Mouse (Mus musculus) kidney, adult 2 months (tissue): ENCODE measurements around the gene Aplnr. TPM values are rescaled to one million over a fixed set of nuclear protein-coding genes. Genes with fewer than 3 reads are reported as not detected.
A peak's percentile ranks its signal among the peaks of the same experiment; 100 is the strongest.

ENCODE experiments used
- DNase-seq: peaks from one replicate; pipeline ENCODE4 v3.0.0; 2021
- H3K27ac ChIP-seq: fragments of 200-500 bp; 2 replicates; pipeline ENCODE4 v1.5.1; 2012; ENCODE audit warnings: low read depth, low read length, control low read depth, inconsistent platforms; ENCODE audit not compliant: insufficient read depth
- H3K27me3 ChIP-seq: fragments of 200-500 bp; replicated peaks from 2 replicates; pipeline ENCODE4 v1.6.1; 2012; ENCODE audit warnings: mild to moderate bottlenecking, moderate library complexity, low read length, inconsistent platforms; ENCODE audit not compliant: control insufficient read depth, insufficient read depth
- H3K36me3 ChIP-seq: fragments of 200-500 bp; 2 replicates; pipeline ENCODE4 v1.6.1; 2012; ENCODE audit warnings: mild to moderate bottlenecking, moderate library complexity, low read length, inconsistent platforms; ENCODE audit not compliant: control insufficient read depth, insufficient read depth
- H3K4me1 ChIP-seq: fragments of 200-500 bp; 2 replicates; pipeline ENCODE4 v1.6.1; 2011; ENCODE audit warnings: low read length; ENCODE audit not compliant: control insufficient read depth, insufficient read depth
- H3K4me3 ChIP-seq: fragments of 200-500 bp; 2 replicates; pipeline ENCODE4 v1.5.1; 2011; ENCODE audit warnings: mild to moderate bottlenecking, low read depth, low read length, control low read depth; ENCODE audit not compliant: insufficient read depth
- CTCF ChIP-seq: fragments of 200-500 bp; conservative IDR thresholded peaks from 2 replicates; pipeline ENCODE4 v1.5.1; 2011; ENCODE audit warnings: low read depth, mild to moderate bottlenecking, control low read depth, low read length, moderate library complexity, mixed read lengths; ENCODE audit not compliant: insufficient read depth, insufficient read length
- POLR2A ChIP-seq: fragments of 200-500 bp; IDR thresholded peaks from one replicate; pipeline ENCODE4 v1.6.1; 2011; ENCODE audit warnings: low read depth, low read length, control low read depth
- WGBS: fragments of 180-500 bp; shearing (Covaris S2); methylation state at CpG from one replicate; pipeline ENCODE4 v1.1.7; 2018; 5-methylcytosine and 5-hydroxymethylcytosine counted together
- polyA plus RNA-seq: library from polyadenylated mRNA; depleted of rRNA; stranded (reverse); fragments of >200 nt; gene quantifications from 2 replicates; pipeline ENCODE4 v1.2.3, GENCODE M21; 2012

The Aplnr gene
- polyA plus RNA-seq, 1 experiment: 16.6 TPM

- DNase-seq: no peak
- TF ChIP-seq POLR2A (no peak), CTCF (no peak)
- 86% methylated on average over 1 of the region's 1 CpGs for WGBS
- no peaks in the 10 kb centered on the region for H3K4me1 ChIP-seq
- H3K36me3 ChIP-seq: no peaks in the 10 kb centered on the region
- no peak overlapping the region for H3K27ac ChIP-seq
- H3K27me3 ChIP-seq: no peaks in the 10 kb centered on the region
- no peak overlapping the region for H3K4me3 ChIP-seq
These were observed 14.3 kb downstream of the Aplnr start for GRCm38 (mm10) chr2:85150373-85150772.

DNA sequence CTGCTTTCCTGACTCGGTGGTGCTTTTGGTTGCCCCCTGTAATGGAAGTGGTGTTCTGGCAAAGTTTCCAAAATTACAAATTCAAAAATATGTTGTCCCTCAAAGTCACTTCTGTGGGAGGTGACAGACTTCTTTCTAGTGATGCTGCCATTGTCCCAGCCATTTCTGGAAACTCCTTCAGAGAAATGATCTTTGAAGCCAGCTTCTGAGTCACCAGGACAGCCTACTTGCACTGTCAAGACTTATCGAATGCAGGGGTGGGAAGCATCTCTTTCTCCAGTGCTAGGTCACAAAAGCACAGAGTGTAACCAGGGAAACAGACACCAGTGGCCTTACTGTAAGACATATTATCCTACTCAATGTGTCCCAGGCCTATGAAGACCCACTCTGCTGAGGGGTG lies 15.2 kb downstream of the Aplnr start:
- Histone ChIP-seq H3K27ac (no peak overlapping the region), H3K4me3 (no peak overlapping the region), H3K36me3 (no peaks in the 10 kb centered on the region), H3K4me1 (no peaks in the 10 kb centered on the region), H3K27me3 (no peaks in the 10 kb centered on the region)
- no peak for TF ChIP-seq POLR2A
- TF ChIP-seq CTCF: no peak
- WGBS: 84% methylated on average over 2 of the region's 2 CpGs
- DNase-seq: no peak

DNA sequence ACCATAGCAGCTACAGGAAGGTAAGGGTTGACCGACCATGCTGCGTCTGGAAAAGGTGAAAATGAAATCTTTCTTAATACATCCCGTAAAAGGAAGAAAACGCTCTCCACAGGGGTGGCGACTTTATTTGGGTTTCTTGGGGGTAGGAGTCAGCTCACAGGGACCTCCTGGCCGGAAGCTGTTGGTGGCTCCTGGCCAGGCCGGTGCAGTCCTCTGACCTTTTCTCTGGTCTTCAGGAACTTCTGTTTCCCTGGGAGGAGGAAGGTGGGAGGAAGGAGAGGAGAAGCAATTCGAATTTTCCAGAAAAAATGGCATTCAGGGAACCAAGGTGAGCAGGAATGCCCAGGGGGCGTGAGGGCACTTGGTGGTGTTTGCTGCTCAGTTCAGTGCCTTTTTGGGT lies 19.3 kb downstream of the Aplnr start:
- 64% methylated on average over 9 of the region's 9 CpGs for WGBS
- TF ChIP-seq CTCF: no peak
- no peak for TF ChIP-seq POLR2A
- DNase-seq: peak; percentile 57
- H3K4me3 ChIP-seq: no peak overlapping the region
- no peaks in the 10 kb centered on the region for H3K4me1 ChIP-seq
- H3K27me3 ChIP-seq: no peaks in the 10 kb centered on the region
- no peaks in the 10 kb centered on the region for H3K36me3 ChIP-seq
- no peak overlapping the region for H3K27ac ChIP-seq

- TF ChIP-seq CTCF (no peak), POLR2A (no peak)
- WGBS: 71% methylated on average over 5 of the region's 5 CpGs
- no peaks in the 10 kb centered on the region for H3K36me3 ChIP-seq
- H3K27me3 ChIP-seq: no peaks in the 10 kb centered on the region
- no peak overlapping the region for H3K4me3 ChIP-seq
- H3K27ac ChIP-seq: no peak overlapping the region
- H3K4me1 ChIP-seq: no peaks in the 10 kb centered on the region
- no peak for DNase-seq
These were observed 20.1 kb downstream of the Aplnr start for GRCm38 (mm10) chr2:85156136-85156535.

GRCm38 (mm10) chr2:85157382-85157781 lies 21.4 kb downstream of the Aplnr start:
- DNase-seq: no peak
- H3K4me3 ChIP-seq: no peak overlapping the region
- H3K4me1 ChIP-seq: no peaks in the 10 kb centered on the region
- TF ChIP-seq CTCF (no peak), POLR2A (no peak)
- no peak overlapping the region for H3K27ac ChIP-seq
- no peaks in the 10 kb centered on the region for H3K27me3 ChIP-seq
- 76% methylated on average over 3 of the region's 3 CpGs for WGBS
- no peaks in the 10 kb centered on the region for H3K36me3 ChIP-seq

DNA sequence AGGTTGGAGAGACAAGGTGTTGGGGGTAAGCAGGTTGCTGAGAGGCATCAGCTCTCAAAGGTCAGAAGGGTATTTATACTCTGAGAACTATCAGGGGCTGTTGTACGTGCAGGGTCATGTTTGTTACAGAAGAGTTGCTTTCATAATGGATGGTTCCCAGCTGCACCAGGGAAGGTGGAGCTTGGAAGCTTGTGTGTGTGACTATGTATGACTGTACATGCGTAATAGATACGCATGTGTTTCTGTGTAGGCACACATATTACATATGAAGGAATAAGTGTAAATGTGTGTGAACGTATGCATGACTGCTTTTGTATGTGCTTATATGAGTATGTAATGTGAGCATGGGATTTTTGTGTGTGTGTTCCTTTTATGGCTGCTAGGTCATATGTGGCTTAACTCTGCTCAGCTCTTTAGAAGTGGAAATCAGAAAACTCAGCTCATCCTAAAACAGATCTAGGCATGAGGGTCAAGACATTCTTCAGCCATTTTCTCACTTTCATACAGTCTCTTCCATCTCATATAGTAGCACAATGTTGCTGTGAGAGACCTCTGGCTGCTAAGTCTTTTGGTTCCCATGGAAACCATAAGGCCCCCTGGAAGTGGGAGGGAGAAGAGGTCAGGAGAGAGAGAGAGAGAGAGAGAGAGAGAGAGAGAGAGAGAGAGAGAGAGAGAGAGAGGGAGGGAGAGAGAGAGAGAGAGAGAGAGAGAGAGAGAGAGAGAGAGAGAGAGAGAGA lies 25.0 kb downstream of the Aplnr start:
- H3K36me3 ChIP-seq: no peaks in the 10 kb centered on the region
- TF ChIP-seq CTCF: no peak
- TF ChIP-seq POLR2A: no peak
- no peak overlapping the region for H3K4me3 ChIP-seq
- no peaks in the 10 kb centered on the region for H3K27me3 ChIP-seq
- no peak overlapping the region for H3K27ac ChIP-seq
- WGBS: 70% methylated on average over 4 of the region's 4 CpGs
- no peak for DNase-seq
- H3K4me1 ChIP-seq: no peaks in the 10 kb centered on the region

DNA sequence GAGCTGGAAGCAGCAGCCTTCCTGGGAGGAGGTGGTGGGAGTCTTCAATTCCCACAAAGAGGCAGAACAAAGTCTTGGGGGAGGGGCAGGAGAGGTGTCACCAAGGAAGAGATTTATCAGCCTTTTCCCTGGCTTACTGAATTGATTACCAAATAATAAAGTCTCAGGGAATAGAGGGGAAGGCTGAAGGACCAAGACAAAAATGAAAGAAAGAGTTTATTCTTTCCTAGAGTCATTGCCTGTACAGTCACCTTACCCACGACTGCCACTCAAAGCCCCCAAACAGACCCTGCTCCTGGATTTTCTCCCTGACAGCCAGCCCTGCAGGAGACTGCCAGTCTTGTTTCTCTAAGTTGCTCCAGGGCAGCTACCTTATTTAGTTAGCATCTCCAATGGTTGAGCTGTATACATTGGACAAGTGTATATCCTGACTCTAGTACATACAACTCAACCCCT lies 25.6 kb downstream of the Aplnr start:
- H3K4me3 ChIP-seq: no peak overlapping the region
- no peaks in the 10 kb centered on the region for H3K4me1 ChIP-seq
- DNase-seq: no peak
- H3K27me3 ChIP-seq: no peaks in the 10 kb centered on the region
- 48% methylated on average over 1 of the region's 1 CpGs for WGBS
- no peak overlapping the region for H3K27ac ChIP-seq
- H3K36me3 ChIP-seq: no peaks in the 10 kb centered on the region
- TF ChIP-seq POLR2A (no peak), CTCF (no peak)
